Mouse (Mus musculus) fibroblast of lung, adult 2 months (primary cell): ENCODE data around the gene Tgfbi.

Experiments
- DNase-seq: peaks from one replicate; pipeline ENCODE4 v3.0.0-alpha.2; 2011; ENCODE audit warnings: low read depth

The Tgfbi gene

DNA sequence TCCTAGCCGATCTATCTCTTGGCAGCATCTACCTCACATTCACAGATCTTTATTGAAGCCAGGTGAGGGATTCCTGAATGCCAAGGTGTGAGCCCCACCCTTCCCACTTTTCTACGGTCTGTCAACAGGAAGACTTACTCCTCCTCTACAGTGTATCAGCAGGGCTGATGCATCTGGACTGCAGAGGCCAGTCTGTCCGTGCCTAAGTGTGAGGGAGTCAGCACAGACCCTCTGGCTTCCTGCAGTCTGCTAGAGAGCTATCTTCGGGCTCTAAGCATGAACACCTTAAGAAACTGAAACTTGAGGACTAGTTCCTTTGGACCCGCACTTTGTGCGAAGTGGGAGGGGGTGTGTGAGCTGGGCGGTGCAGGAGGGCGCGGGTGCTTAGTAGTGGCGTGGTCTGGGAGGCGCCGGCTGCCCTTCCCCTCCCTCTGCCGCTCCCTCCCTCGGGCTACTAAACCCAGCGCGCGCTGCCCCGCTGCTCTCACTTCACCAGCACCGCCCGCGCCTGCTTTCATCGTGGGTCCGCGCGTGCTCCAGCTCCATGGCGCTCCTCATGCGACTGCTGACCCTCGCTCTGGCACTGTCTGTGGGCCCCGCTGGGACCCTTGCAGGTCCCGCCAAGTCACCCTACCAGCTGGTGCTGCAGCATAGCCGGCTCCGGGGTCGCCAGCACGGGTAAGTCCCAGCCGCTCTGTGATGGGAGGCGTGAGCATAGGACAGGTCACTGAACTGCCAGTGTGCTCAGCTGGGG lies at the start of gene Tgfbi:
Gene Tgfbi, plus strand, starts transcription at position 421 of the 754 bp plus-strand sequence.
- no peak for DNase-seq

DNA sequence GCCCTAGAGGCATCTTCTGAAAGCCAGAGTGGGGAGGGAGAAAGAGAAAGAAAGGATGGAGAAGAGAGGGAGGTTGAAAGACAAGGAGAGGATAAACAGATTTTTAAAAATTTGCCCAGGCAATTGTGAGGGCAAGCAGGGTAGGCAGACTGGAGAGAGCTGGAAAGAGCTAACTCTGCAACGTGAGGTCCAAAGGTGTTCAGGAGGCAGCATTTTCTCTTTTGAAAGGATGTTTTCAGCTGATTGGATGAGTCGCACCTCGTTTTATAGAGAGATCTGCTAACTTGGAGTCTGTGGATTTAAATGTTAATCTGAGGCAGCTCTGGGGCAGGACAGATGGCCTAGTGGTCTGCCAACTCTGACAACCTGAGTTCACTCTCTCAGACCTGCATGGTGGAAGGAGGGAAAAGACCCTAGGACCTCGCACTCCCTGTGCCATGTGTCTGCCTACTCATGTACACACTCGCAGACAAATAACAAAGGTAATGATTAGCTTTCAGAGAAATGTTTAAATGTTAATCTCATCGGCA lies 49.4 kb upstream of the Tgfbi start:
- DNase-seq = no peak

DNA sequence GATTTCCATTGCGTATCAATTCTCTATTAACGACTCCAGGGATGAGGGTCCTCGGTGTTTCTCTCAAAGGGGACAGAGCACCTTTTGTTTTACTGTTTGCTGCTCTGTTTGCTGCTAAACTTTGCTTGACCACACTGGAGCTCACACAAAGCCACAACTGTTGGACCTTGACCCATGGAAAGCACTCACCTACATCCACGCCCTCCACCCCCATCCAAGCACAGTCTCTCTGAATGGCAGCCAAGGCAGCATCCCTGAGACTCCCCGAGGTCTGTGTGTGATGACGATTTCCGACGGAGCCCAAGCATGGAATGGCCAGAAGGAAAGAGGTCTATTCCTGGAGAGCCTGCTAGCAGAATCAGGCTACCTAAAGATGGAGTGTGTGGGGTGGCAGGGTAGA lies 48.2 kb upstream of the Tgfbi start:
- no peak for DNase-seq

DNA sequence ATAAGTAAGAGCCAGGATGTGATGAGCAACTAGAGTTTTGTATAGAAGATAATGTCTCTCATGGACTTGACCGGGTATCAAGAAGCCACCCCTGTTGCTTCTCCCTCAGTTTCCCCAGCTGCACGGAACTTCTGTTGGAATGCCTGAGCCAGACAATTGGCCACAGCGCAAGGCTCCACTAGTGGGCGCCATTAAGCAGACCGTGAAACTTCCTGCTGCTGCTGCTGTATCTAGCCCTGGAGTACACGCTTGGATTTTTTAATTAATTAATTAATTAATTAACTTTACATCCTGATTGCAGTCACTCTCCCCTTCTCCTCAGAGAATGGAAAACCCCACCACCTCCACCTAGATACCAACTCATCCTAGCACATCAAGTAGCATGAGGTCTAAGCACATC lies 46.2 kb upstream of the Tgfbi start:
- DNase-seq = no peak

DNA sequence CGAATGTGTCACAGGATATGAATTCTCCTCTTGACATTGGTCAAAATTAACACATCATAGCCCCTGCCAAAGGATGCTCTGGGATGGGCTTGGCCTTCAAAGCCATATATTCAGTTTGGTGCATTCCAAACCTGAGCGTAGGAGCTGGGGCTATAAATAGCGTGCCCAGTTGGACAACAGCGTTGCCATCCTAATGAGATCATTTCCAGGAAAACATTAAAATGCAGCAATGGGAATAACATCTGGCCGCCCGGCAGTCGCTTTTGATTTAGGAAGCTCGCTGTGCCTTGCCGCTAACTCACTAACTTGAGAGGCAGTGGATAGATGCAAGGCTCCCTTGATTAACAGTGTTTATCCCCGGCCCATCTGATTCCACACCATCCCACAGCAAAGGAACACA lies 43.0 kb upstream of the Tgfbi start:
- DNase-seq = no peak

DNA sequence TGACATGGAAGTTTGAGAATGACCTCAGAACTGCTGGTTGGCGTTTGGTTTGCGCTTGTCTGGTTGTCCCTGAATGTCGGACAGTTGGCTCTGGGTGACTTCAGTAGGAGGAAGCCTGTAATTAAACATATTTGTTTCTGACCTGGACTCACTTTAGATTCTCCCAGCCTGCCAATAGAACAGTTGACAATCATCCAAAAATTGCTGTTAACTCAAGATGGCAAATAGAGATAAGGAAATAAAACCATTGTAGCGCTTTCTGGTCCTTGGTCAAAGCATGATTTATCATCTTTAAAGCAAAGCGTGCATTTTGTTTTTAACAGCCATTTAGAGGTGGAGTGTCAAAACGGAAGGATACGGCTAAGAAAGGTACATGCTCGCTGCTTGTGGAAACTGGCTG lies 37.7 kb upstream of the Tgfbi start:
- DNase-seq = no peak

DNA sequence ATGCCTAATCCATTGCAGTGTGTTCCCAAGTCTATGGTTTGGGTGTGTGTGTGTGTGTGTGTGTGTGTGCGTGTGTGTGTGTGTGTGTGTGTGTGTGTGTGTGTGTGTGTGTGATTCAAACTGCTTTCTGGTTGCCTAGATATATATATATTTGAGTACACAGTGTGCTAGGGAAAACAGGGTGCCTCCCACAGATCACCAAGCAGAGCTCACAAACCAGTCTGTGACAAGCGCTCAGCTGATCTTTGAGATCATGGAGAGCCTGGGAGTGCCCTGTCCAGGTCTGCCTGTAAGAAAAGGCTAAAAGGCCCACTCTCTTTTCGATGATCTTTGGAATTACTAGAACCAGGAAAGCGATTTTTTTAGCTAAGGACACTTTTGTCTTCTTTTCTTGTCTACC lies 34.2 kb upstream of the Tgfbi start:
- DNase-seq = no peak

DNA sequence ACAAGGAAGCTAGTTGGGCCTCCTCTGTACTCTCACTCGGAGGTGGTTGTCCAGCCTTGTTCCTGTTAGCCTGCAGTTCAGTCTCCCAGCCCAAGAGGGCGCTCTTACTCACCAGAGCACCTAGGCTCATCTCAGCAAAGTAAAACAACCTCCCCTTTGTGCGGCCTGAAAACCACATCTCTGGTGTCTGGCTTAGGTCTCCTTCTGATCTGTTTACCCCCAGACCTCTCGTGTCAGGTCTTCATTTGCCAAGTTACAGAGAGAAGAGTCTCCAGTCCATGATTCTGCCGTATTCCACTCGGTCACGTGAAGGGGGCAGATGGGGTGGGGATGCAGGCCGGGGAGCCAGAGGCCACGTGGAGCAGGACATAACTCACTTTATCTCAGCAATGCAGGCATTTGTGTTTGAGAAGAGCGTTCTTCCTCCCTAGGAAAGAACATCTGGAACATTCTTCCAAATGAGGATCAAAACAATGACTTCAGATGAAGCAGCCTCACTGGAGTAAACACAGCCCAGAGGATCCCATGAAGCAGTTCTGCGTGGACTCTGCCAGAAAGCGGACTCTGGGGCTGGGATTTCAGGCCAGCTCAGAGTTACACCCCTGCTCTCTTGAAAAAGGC lies 33.5 kb upstream of the Tgfbi start:
- DNase-seq = peak; percentile 62

DNA sequence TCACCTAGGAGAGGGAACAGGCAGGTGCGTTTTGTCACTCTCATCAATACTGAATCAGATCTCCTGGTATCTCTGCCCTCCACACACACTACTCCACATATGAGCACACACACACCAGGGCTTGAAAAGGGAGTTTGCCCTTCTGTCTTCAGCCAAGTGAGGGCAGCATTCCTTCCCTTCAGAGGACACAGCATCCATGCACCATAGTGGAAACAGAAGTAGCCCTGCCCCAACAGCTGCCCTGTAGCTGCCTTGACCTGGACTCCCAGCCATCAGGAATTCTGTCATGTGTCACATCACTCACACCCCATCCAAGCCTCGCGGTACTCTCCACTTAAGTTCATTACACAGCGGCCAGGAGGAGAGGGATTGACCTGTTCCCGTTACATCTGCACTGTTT lies 31.2 kb upstream of the Tgfbi start:
- no peak for DNase-seq

DNA sequence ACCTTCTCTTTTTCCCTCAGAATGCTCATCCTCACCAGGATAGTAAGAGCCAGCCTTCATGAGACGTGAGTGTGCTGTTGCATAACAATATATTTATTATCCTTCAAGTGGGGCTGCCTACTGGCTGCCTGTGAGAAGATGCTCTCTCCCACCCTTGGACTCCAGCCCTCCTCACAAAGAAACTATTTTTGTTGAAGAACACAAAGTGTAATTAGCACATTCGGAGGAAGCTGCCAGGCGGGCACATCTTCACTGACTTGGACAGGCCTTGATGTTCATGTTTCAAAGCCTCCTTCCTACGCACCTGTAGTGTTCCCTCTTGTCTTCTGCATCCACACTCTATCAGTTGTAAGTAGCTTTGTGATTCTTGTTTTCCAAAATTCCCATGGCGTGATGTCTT lies 28.9 kb upstream of the Tgfbi start:
- no peak for DNase-seq

DNA sequence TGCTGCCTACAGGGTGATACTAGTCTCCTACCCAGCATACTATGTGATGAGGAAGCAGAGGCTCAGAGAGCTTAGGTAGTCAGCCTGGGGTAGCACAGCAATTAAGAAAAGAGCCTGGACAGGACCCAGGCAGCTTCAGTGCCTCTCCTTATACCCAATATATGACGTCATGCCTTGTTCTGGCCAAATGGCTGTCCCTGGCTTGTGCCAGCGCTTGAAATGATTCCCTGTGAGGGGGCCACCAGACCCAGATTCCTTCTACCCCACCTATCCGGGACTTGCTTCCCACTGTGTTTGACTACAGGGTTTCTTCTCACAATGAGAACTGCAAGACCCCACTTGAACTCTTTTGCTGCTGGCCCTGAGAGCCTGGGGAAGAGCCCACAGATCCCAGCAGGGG lies 27.8 kb upstream of the Tgfbi start:
- no peak for DNase-seq

DNA sequence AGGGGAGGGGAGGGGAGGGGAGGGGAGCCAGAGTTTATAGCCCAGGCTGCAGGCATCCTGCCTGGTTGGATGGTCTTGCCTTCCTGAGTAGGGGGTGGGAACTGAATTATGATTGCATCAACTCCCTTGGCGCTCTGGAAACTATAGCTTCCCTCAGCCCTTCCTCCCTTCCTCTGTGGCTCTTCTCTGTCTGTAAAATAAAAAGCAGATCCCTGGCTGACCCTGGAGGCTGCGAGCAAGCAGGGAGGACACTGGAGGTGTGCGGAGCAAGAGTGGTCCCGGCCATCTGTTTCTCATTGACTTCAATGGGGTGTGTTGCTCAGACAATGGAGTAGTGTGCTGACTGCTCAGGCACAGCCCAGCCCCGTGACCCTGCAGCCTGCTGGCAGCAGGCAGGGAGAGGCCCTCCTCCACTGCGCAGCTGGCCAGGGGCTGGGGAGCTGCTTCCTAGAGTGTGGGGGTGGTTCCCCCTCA lies 27.3 kb upstream of the Tgfbi start:
- DNase-seq = peak; percentile 81

DNA sequence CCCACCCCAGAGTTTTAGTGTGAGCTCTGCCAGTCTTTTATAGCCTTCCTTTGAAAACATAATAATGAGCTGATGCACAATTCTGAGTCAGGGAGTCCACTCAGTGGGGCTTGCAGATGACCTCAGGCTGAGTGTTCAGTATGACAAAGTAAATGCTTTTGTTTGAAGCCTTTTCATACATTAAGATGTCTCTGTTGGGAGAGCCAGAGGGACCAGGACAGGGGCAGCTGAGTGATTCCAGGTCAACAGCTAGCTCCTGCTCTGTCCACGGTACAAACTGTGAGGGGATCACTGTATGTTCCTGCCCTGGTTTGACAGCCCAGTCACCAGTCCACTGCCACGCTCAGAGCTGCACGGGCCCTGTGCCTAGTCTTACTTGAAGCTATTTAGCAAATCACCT lies 26.6 kb upstream of the Tgfbi start:
- DNase-seq = no peak

DNA sequence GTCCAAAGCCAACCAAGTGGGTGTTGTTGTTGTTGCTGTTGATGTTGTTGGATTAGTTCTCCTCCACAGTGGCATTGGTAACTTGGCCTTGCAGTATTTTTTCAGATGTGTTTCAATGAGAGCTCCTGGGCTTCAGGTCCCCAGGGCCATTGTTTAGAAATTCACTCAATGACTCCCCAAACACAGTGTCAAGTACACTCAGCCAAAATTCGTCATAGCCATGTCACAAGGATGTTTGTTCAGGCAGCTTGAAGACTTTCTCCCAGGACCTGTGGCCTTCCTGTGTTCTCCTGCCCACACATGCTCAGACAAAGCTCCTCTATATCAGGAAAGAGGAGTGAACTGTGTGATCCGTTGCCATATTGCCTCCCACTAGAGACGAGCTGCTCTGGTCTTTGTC lies 23.3 kb upstream of the Tgfbi start:
- DNase-seq = no peak

DNA sequence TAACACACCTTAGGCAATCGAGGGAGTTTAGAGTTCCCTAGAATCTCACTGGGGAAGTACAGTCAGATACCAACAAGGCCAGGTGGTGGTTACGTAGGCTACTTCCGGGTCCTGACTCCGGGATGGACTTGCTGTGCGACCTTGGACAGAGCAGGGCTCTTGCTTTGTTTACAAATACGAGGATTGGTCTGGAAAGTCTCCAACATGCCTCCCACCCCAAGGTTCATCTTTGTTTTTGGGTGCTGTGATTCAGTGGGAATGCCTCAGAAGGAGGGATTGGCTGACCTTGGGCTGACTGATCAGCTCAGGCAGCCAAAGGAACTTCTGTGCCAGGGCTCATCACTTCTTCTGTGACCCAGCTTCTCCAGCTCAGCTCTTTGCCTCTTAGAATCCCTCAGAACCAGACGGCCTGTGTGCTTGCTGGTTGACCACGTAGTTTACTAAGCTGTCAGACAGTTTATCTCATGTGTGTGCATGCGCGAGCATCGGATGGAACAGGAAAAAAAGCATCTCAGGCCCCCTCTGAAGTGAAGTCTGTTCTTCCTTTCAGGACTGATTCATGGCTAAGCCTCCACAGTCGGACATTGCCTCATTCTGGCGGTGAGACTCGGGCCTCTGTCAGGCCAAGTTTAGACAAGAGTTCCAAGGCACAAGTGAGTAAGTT lies 20.7 kb upstream of the Tgfbi start:
- no peak for DNase-seq

DNA sequence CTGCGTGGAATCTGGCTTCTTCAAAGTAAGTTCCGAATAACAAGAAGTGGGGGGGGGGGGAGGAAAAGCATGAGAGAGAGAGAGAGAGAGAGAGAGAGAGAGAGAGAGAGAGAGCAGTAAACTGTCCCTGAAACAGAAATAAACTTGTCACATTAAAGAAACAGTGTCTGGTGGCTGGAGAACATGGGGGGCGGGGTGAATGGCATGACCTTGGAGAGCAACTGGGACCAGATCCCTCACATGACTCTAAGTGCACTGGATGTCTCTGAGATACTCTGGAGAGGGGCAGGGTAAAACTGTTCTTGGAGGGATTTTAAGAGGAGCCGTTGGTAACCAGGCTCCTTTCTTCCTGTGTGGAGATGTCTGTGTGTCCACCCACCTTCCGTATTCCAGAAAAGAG lies 19.1 kb upstream of the Tgfbi start:
- DNase-seq = no peak

DNA sequence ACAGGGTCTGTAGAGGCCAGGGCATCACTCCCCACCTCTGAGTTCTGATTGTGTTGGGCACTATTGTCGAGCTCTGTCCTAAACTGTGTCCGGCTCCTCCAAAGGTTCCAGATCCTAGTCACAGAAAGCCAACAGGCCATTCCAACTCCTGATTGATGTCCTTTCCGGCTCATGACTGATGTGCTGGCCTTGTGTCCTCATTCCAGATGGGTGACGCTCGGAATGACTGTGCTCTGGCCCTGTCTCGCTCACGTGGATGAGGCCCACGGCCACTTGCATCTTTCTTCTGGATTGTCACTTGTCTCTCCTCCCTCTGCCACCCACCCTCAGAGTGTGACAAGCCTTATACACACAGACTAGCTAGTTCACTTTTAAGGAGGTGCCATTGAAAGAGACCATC lies 18.1 kb upstream of the Tgfbi start:
- no peak for DNase-seq

DNA sequence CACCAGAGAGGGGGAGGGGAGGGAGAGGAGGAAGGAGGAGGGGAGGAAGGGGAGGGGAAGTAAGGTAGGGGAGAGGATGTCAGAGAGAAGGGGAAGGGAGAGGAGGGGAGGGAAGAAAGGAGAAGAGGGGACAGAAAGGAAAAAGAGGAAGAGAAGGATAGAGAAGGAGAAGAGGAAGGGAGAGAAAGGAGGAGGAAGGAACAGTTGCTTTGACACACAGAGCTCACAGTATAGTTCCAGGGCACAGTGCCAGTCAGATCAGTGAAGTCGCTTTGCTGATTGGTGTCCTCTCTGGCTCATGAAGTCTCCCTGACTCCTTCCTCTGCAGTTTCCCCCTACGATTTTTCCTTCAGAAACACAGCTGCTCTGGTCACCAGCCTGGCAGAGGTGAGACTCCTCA lies 17.4 kb upstream of the Tgfbi start:
- DNase-seq = no peak

DNA sequence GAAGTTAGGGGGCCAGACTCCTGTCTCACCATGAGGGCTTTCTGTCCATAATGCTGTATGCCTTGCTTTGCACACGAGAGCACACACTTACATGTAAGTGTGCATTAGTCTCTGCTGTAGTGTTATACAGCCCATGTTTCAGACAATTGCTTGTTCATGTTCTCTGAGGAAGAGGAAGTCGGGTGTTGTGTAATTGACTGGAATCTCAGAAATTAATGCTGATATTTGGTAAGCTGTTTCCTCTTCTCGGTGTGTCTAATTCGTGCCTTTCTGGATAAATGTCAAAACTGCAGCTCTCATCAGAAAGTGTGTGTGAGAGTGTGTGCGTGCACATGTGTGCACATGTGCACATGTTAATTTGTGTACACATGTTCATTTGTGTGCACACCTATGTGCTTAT lies 16.1 kb upstream of the Tgfbi start:
- no peak for DNase-seq

DNA sequence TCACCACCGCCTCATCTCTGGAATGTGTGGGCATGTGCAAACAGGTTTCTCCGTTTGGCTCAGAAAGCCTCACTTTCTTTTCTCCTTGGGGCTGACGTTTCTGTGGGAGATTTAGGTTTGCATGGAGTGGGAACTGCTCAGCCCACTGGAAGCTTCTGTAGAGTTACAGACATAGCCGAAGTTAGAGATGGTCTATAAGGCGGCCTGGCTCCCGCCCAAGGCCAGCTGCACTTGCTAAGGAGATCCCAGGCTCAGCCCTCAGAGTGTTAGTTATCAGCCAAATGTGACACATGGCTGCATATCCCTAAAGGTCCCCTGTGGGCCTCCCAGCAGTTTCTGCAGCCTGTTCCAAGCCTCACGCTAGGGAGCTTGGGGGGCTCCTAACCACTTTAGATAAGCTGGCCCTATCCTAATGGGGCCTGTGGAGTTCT lies 15.3 kb upstream of the Tgfbi start:
- DNase-seq = no peak

DNA sequence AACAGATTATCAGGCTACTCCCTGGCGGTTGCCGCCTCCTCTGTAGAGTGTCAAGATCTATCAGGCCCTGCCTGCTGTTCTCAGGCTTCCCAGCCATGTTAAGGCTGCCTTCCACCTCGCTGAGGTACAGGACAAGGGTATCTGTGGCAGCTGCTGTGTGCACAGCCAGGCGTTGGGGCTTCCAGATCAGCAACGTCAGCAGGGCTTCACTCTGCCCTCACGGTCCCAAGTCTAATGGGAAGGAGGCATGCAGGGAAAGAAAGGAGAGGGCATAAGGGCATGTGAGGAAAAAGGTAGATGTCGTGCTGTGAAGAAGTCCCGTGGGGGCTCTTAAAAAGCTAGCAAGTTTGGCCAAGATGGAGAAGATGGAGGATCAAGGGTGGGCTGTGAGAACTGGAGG lies 14.1 kb upstream of the Tgfbi start:
- no peak for DNase-seq

DNA sequence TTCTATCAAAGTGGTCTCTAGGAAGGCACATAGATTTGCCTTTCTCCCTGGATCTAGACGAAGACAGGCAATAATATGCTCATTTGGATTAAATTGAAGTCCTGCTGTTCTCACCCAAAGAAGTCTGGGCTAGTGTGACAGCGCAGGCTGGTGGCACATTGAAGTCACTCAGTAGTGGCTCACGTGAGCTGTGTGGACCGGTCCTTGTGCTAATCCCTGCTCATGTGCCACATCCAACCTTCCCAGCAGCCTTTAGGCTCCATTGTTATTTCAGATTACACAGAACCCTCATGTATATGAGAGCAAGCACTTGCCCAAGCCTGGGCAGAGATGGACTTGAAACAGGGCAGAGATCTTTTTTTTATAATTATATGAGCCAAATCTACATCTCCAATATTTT lies 12.0 kb upstream of the Tgfbi start:
- no peak for DNase-seq
